Mouse (Mus musculus): ENCODE results near the gene Amotl2. TPM values are rescaled to one million over a fixed set of nuclear protein-coding genes. Genes with fewer than 3 reads are reported as not detected.

The Amotl2 gene
- polyA plus RNA-seq (2012), result not detected in 2 replicates

DNA sequence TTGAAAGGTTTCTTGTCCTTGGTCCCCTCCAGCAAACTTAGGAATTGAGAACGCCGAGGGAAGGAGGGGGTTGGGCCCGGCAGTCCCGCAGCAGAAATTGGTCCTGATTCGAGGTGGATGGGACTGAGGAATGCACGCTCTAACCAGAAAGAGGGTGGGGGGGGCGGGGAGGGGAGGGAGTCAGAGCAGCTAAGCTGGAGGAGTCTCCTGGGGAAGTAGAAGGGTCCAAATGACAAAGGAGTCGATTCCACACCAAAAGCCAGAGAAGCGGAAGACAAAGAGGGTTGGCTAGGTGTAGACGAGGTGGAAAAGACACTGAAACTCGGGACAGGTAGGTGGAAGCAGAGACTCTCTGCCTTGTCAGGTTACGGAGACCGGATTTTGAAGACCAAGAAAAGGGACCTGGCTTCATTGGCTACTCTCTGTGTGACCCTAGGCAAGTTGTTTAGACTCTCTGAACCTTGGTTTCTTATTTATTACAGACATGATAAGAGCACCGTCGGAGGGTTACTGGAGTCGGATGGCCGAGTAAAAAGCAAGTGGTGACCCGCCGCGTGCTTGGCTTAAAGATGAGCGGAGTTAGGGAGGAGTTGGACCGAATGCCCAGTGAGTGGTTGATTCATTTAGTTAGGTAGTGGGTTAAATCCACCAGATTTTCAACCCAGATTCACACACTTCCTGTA, at the start of gene Amotl2:
Gene Amotl2 (plus strand): TSS at position 192 of the 683 bp plus-strand sequence.
- TF ChIP-seq GATA1 (IDR thresholded peaks at IDR 0.05; ENCODE audit: low read length), result no peak

DNA sequence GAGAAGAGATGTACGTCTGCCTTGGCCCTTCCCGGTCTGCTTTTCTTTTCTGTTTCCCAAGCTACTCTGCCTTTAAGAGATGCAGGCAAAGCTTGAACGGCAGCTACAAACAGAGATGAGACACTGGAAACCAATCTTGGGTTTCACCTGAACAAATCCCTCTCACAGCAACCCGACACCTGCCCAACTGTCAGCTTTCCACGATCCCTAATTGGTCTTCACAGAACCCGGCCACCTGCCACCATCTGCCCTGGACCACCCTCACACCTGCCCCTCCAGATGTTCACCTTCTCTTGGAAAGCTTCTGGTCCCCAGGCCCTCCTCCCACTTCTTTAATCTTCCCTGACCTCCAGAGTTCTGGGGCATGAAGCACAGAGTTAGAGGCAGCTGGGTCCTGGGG, 48.4 kb upstream of the Amotl2 start:
- no peak for TF ChIP-seq GATA1 (IDR thresholded peaks at IDR 0.05; ENCODE audit: low read length)

DNA sequence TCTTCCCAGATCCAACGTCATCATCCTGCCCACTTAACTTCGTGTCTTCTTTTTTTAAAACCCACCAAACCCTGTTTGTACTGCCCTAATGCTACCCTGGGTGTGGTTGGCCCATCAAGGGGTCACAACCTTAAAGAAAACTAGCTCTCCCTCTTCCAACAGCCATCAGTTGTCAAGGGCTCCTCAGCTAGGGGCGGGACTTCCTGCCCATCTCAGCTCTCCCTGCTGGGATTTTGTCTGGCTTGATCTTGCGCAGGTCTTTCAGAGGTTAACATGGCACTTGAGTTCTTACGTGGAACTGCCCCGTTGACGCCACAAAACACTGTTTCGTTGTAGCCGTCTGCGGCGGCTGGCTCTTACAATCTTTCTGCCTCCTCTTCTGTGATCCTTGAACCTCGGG, 47.6 kb upstream of the Amotl2 start:
- no peak for TF ChIP-seq GATA1 (IDR thresholded peaks at IDR 0.05; ENCODE audit: low read length)

DNA sequence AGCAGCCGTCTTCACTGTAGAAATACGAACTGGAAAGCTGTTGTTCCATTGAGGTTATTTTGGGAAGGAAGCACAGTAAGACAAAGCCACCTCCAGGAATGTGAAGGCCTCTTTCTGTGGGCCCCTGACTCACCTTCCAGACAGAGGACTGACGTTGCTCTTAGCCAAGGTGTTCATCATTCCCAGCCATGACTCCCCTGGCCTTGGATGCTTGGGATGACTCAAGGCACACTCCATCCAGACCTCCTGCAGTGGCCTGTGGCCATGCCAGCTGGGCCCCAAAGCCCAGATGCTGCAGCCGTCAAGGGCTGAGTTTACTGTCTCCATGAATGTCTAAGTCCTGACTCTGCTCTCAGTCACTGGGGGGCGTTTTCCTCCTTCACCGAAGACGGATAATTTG, 43.1 kb upstream of the Amotl2 start:
- TF ChIP-seq GATA1 (IDR thresholded peaks at IDR 0.05; ENCODE audit: low read length), result no peak

DNA sequence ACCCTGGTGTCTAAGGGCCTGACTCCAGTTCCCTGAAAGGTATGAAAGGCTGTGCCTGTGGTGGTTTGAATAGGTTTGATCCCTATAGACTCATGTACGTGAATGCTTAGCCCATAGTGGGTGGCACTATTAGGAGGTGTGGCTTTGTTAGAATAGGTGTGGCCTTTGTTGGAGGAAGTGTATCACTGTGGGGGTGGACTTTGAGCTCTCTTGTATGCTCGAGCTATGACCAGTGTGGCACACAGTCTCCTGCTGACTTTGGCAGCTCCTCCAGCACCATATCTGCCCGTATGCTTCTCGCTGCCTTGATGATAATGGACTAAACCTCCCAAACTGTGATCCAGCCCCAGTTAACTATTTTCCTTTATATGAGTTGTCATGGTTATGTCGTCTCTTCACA, 40.5 kb upstream of the Amotl2 start:
- no peak for TF ChIP-seq GATA1 (IDR thresholded peaks at IDR 0.05; ENCODE audit: low read length)

DNA sequence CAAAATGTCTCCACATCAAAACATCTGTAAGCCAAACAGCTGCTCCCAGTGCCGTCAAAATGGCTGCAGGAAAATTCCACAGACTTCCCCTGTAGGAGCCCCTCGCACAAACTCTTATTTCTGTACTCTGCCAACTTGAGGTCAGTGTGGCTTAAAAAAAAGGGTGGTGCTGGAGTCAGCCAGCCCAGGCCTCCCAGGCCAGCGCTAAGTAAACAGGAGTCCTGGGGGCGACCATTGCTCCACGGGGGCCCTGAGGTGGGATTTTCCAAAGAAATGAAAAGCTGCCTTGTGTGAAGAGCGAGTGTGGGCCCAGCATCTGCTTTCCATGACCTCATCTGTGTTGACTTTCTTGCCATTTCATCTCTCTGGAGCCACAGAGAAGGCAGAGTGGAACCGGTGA, 35.0 kb upstream of the Amotl2 start:
- no peak for TF ChIP-seq GATA1 (IDR thresholded peaks at IDR 0.05; ENCODE audit: low read length)

DNA sequence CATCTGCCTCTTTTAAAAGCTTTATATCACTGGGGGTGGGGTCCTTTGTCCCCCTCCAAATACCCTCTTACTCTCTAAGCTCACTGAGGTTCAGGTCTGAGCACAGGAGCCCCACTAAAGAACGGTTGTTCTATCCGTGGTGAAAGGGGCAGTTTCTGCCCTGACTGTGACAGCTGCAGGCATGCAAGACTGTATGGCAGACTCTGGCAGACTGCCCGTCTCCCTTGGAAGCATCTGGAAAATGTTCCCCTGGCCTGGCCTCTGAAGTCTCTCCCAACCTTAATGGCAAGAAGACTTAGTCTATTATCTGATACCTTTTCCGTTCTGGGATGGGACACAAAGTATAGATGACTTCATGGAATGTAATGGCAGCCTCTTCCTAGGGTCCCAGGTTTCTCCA, 28.5 kb upstream of the Amotl2 start:
- no peak for TF ChIP-seq GATA1 (IDR thresholded peaks at IDR 0.05; ENCODE audit: low read length)

DNA sequence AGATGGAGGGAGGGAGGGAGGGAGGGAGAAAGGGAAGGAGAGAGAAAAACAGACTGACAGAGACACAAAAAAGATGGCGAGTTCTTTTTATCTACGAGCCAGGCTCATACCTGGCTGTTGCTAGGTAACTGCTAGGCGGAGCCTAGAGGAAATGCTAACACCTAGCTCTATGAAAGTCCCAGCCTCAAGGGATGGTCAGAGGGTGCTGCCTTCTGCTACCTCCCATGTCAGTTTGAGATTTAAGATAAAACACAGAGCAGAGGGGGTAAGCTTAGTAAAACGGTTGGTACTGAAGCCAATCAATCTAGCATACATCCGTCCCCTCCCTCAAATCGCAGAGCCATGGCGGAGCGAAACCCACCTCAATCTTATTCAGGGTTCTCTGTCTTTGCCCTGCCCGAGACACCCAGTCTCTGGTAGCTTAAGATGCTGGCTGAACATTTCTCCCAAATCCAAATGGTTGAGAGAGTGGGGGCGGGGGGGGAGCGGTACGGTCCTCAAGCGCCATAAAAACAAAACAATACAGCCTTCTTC, 27.0 kb upstream of the Amotl2 start:
- no peak for TF ChIP-seq GATA1 (IDR thresholded peaks at IDR 0.05; ENCODE audit: low read length)

DNA sequence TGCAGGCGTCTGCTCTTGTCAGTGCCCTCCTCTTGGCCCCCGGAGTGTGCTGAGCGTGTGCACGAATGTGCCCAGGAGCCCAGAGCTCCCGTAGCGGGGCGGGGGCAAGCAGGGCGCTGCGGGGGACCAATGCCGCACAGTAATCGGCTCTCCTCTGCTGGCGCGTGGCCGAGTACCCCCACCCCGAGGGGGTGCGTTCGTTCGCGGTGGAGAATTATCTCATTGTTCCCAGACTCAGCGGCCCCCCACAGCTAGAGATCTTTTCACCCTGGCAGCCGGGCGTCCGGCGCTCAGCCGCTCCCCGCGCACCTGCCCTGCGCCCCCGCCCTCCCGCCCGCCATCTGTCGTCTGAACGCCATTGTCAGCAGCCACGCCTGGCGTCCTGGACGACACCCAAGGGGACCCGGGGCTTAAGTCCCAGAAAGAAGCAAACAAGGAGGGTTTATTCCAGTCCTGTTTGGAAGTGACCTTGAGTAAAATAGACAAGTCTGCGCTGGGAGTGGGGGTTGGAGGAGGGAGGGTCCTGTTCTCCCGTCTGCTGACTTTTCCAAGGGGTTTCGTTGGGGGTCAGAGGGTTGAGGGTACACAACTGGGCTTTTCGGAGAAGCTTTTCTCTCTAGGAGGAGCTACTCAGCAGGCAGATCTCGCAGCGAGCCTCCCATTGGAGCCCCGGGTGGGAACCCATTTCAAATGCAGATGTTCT, 26.4 kb upstream of the Amotl2 start:
- TF ChIP-seq GATA1 (IDR thresholded peaks at IDR 0.05; ENCODE audit: low read length), result no peak

DNA sequence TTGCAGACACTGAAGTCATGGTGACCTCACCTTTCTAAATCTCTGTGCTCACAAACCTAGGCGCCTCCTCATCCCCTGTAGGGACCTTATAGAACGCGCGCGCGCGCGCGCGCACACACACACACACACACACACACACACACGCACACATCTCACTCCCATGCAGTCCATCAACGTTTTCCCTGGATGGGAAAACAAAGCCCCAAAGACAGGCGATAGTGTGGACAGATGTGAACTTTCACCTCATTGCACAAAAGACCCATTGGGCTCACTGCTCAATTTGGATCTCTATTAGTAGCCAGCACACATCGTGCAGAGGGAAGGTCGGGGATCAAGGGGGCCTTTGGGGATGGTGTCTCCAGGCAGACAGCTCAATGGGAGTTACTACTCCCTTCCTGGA, 25.6 kb upstream of the Amotl2 start:
- no peak for TF ChIP-seq GATA1 (IDR thresholded peaks at IDR 0.05; ENCODE audit: low read length)

DNA sequence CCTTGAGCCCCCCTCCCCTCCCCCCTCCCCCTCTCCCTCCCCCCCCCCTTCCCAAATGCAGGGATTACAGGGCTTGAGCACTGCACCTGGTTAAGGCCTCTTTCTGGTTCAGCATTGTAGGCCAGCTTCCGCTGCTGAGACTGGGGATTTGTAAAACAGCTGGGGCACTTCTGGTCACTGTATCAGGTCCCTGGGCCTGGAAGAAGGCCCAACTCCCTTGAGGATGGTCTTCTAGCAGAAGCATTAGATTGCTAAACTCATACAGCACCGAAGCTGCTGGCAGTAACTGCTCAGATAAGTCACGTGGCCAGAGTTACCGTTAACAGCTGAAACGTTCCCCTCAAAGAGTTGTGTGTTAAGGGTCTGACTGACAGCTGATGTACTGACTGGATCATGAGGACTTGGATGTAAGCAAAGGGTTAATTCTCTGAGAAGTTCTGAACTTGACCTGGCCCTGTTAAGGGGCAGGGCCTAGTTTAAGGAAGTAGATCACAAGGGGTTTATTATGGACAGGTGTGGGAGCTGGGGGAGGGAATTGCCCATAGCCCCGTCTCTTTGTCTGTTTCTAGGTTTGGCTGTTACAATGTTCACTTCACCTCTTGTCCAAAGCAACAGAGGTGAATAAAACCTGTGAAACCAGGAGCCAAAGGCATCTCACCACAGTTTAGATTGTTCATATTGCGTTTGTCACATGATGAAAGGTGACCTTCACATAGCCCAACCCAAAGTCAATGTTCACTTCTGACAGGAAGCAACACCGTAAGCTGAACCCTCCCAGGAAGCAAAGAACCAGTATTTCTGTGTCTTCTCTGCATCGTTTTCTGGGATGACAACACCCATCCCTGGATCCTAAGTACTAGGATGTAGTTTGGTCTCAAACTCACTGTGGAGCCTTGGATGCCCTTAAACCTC, 23.7 kb upstream of the Amotl2 start:
- no peak for TF ChIP-seq GATA1 (IDR thresholded peaks at IDR 0.05; ENCODE audit: low read length)

DNA sequence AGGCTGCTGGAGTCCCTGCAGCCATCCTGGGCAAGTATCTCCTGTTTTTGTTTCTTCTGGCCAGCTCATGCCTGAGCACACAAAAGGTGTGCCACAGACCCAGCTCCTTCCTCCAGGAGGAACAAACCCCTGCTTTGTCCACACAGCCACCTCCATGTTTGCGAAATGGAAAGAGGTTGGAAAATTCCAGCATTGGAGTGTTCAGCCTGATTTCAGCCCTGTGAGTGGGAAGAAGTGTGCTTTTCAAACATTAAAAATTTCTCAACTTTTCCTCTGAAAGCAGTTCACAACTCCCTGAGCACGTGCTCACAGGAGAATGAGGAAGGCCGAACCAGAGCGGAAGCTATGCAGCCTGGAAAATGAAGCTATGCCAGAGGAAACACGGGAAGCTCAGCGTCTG, 15.4 kb upstream of the Amotl2 start:
- no peak for TF ChIP-seq GATA1 (IDR thresholded peaks at IDR 0.05; ENCODE audit: low read length)

DNA sequence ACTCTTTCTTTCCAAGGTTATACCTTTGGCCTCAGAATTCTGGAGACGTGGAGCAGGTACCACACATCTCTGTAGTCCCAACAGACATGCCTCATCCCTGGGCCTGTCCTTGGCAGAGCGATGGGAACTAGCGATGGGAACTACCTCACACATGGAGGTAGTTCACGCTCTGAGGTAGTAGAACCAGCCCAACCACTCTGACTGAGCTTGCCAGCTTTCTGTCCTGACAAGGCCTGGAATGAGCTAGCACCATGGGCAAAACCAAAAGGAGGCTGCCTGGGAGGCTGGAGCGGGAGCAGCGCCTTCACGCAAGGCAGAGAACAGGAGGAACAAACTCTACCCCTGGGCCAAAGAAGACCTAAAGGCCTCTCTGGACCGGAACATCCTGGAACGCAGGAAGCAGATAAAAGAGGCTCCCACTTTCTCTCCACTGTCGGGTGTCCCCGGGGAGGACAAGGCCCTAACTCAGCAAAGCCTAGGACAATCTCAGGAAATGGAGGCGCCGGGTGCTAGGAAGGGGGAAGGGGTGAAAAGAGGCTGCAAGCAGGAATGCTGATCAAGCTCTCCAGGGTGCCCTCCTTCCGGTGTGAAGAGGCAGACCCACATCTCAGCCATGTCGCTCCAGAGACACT, 6.9 kb upstream of the Amotl2 start:
- TF ChIP-seq GATA1 (IDR thresholded peaks at IDR 0.05; ENCODE audit: low read length), result no peak

DNA sequence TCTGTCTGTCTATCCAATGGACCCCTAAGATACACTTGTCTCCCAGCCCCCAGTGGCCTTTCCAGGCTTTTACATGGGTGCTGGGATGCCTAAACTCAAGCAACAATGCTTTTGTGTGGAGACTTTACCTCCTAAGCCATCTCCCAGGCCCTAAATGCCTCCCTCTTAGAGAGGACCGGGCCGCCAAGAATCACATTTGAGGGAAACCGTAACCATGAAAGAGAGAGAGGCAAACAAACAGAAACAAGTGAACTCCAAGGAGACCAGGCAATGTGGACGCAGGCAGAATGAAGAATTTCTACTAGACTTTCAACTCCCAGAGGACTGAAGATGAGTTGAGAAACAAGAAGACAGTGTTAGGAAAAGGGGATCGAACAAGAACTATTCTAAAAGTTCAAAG, 6.0 kb upstream of the Amotl2 start:
- no peak for TF ChIP-seq GATA1 (IDR thresholded peaks at IDR 0.05; ENCODE audit: low read length)

DNA sequence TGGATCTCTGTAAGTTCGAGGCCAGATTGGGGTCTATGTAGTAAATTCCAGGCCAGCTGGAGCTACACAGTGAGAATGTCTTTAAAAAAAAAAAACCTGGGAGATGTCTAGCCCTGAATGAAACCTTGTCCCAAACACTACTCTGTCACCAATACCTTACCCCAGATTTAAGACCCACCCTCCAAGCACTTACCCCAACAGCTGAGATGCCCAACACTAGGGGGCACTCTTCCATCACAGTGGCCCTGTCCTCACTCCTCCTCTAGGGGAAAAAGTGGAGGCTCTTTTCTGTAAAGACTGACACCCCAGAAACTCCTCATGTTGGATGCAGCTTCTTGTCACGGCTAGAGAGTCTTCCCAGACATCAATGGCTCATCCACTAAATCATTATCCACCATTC, 2.7 kb upstream of the Amotl2 start:
- TF ChIP-seq GATA1 (IDR thresholded peaks at IDR 0.05; ENCODE audit: low read length), result no peak
